Mouse (Mus musculus) stomach, embryonic 16.5 days (tissue): ENCODE measurements at regions not wholly inside any gene's neighbourhood (a gene's known extent, or its start where the extent isn't known, plus 50 kb on each side); places are given as distances from the start of the nearest gene placed in this dataset.

Experiments used
- ATAC-seq: fragments of 200-750 bp; cut with Nextera tagmentation; 2 replicates; pipeline ENCODE4 v1.8.0; 2017; ENCODE audit warnings: moderate number of reproducible peaks, moderate TSS enrichment; ENCODE audit not compliant: insufficient read depth, low FRiP score
- H3K27ac ChIP-seq: fragments of 300-500 bp; sonication (generic); 2 replicates; pipeline ENCODE4 v1.5.1; 2014; ENCODE audit warnings: low read length
- H3K27me3 ChIP-seq: fragments of 300-500 bp; sonication (generic); 2 replicates; pipeline ENCODE4 v1.6.1; 2014; ENCODE audit warnings: low read length, control low read depth, mixed read lengths; ENCODE audit not compliant: control insufficient read depth, insufficient read depth
- H3K36me3 ChIP-seq: fragments of 300-500 bp; sonication (generic); 2 replicates; pipeline ENCODE4 v1.6.1; 2014; ENCODE audit warnings: low read length; ENCODE audit not compliant: control insufficient read depth, insufficient read depth
- H3K4me1 ChIP-seq: fragments of 300-500 bp; sonication (generic); 2 replicates; pipeline ENCODE4 v1.6.1; 2014; ENCODE audit warnings: low read length, control low read depth, mixed read lengths; ENCODE audit not compliant: control insufficient read depth, insufficient read depth
- H3K4me2 ChIP-seq: fragments of 300-500 bp; sonication (generic); 2 replicates; pipeline ENCODE4 v1.6.1; 2014; ENCODE audit warnings: low read depth, low read length, mixed read lengths
- H3K4me3 ChIP-seq: fragments of 300-500 bp; sonication (generic); replicated peaks from 2 replicates; pipeline ENCODE4 v1.5.1; 2014; ENCODE audit warnings: mild to moderate bottlenecking, low read length
- H3K9ac ChIP-seq: fragments of 300-500 bp; sonication (generic); 2 replicates; pipeline ENCODE4 v1.6.1; 2014; ENCODE audit warnings: low read length
- H3K9me3 ChIP-seq: fragments of 300-500 bp; sonication (generic); replicated peaks from 2 replicates; pipeline ENCODE4 v1.6.1; 2016; ENCODE audit warnings: low read length, control low read depth; ENCODE audit not compliant: control insufficient read depth
- WGBS: fragments of 180-500 bp; shearing (Covaris S2); extraction: QIAGEN DNeasy Blood & Tissue Kit; methylation state at CpG from one replicate; pipeline ENCODE4 v1.1.7; 2014; 5-methylcytosine and 5-hydroxymethylcytosine counted together

DNA sequence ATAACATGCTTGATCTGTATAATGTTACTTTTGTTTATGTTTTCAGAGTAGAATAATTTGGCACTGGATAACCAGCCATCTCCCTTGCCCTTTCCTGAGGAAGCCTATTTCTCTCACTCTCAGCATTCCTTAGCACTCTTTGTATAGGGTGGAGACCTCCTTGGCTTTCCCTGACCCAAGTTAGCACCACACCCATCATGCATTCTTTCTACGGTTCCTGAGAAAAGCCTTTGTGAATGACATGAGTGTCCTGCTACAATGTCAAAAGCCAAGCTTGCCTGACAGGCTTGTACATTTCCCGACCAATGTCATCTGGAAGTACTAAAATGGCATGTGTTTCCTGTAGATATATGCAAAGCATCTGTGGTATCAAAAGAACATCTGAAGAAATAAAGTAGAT, 837.9 kb downstream of the Tmem132b start:
- Histone ChIP-seq H3K4me2 (no peak overlapping the region), H3K27ac (no peak overlapping the region)

DNA sequence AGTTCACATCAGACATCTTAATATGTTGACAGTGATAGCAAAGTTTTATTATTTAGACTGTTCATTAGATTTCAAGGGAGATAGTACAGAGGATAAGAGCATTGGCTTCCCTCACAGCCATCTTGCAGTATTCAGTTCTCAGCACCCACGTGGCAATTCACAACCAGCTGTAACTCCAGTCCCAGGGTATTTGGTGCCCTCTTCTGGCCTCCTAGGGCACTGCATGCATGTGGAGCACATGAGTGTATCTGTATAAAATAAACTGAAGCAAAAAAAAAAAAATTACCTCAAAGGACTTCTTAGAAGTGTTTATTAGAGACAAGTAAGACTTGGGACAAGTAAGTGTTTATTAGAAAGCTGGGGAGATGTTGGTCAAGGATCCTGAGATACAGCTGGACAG, 849.3 kb upstream of the Tmem132c start:
- Histone ChIP-seq H3K4me1 (no peaks in the 10 kb centered on the region), H3K4me2 (no peak overlapping the region), H3K9me3 (no peaks in the 10 kb centered on the region), H3K27ac (no peak overlapping the region), H3K4me3 (no peak overlapping the region), H3K9ac (no peak overlapping the region), H3K36me3 (no peaks in the 10 kb centered on the region), H3K27me3 (no peaks in the 10 kb centered on the region)
- 43% methylated on average over 1 of the region's 1 CpGs for WGBS
- ATAC-seq: no peak

More for the DNA sequence above, 837.9 kb downstream of the Tmem132b start:
- H3K36me3 ChIP-seq: no peaks in the 10 kb centered on the region
- no peak for ATAC-seq
- no peak overlapping the region for H3K4me3 ChIP-seq
- no peaks in the 10 kb centered on the region for H3K4me1 ChIP-seq
- no peaks in the 10 kb centered on the region for H3K27me3 ChIP-seq
- no peaks in the 10 kb centered on the region for H3K9me3 ChIP-seq
- 75% methylated on average over 2 of the region's 2 CpGs for WGBS
- no peak overlapping the region for H3K9ac ChIP-seq

DNA sequence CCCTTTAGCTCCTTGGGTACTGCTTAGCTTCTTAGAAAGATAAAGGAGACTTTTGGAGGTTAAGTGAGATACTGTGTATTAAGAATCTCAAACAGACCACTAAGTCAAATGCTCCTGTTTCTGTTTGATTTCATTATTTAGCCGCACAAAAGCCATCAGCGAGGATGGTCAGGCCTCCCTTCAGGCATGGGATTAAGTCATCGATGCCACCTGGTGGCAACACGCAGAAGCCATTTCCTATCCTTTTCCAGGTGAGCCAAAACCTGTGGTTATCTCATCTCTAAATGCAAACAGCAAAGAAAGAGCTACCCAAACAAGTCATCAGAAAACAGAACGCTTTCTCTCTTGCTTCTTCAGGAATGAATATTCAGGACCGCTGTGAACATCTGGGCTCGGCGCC, 846.3 kb upstream of the Tmem132c start:
- ATAC-seq: no peak
- Histone ChIP-seq H3K27me3 (no peaks in the 10 kb centered on the region), H3K9me3 (no peaks in the 10 kb centered on the region), H3K9ac (no peak overlapping the region), H3K4me3 (no peak overlapping the region), H3K4me2 (no peak overlapping the region), H3K36me3 (no peaks in the 10 kb centered on the region), H3K4me1 (no peaks in the 10 kb centered on the region), H3K27ac (no peak overlapping the region)
- WGBS: 41% methylated on average over 8 of the region's 8 CpGs

DNA sequence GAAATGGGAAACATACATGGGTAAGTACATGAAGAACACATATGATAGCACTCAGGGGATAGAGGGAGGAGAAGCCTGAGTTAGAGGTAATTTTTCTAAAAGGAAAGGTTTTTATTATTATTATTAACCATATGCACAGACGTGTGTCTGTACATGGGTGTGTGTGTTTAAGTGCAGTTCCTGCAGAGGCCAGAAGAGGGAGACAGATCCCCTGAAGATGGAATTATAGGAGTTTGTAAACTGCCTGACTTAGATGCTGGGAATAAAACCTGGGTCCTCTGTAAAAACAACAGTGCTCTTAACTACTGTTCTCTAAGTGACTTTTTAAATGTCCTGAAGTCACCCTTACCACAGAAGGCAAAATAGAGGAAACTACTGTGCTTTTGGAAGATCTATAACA, 809.9 kb upstream of the Tmem132c start:
- no peak overlapping the region for H3K9ac ChIP-seq
- no peak overlapping the region for H3K4me2 ChIP-seq
- no peaks in the 10 kb centered on the region for H3K27me3 ChIP-seq
- no peaks in the 10 kb centered on the region; the same call in 1 of the 2 replicates for H3K9me3 ChIP-seq
- H3K4me3 ChIP-seq: no peak overlapping the region
- H3K4me1 ChIP-seq: no peaks in the 10 kb centered on the region
- no peak for ATAC-seq
- H3K36me3 ChIP-seq: no peaks in the 10 kb centered on the region
- no peak overlapping the region for H3K27ac ChIP-seq
- WGBS: 86% methylated on average over 1 of the region's 1 CpGs

DNA sequence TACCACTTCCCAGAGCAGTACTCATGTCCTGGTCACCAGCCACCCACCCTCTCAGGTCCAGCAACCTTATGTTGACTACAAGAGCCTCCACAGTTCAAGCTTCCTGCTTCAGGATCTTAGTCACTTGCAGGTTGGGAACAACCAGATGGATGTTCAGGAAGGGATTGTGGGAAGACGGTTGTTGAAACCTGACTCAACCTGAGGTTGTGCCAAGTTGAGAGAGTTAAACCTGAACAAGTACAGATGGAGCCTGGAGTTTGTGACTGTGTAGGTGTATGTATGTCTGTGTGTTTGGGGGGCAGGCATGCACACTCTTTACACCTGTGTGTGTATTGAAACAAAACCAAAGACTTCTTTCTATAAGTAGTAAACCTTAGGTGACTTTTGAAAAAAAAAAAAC, 802.9 kb upstream of the Tmem132c start:
- Histone ChIP-seq H3K27ac (no peak overlapping the region), H3K4me2 (no peak overlapping the region), H3K9me3 (no peaks in the 10 kb centered on the region), H3K27me3 (no peaks in the 10 kb centered on the region), H3K4me1 (no peaks in the 10 kb centered on the region), H3K9ac (no peak overlapping the region), H3K4me3 (no peak overlapping the region), H3K36me3 (no peaks in the 10 kb centered on the region)
- 87% methylated on average over 1 of the region's 1 CpGs for WGBS
- ATAC-seq: no peak

DNA sequence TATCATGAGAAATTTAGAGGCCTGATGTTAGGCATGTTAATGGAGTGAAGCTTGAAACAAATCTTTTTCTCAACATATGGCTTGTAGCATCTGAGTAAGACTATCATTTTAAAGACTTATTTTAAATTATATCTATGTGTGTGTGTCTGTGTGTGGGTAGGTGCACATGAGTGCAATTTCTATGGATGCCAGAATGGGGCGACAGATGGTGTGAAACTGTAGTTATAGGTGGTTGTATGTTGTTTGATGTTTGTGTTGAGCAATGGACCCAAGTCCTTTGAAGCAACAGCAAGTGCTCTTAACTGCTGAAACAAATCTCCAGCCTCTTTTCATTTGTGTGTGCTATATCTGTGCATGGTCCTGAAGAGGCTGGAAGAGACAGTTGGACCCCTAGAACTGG, 801.1 kb upstream of the Tmem132c start:
- WGBS: 70% methylated on average over 1 of the region's 1 CpGs
- Histone ChIP-seq H3K4me1 (no peaks in the 10 kb centered on the region), H3K9ac (no peak overlapping the region), H3K4me3 (no peak overlapping the region), H3K27ac (no peak overlapping the region), H3K27me3 (no peaks in the 10 kb centered on the region), H3K9me3 (no peaks in the 10 kb centered on the region), H3K4me2 (no peak overlapping the region), H3K36me3 (no peaks in the 10 kb centered on the region)
- no peak for ATAC-seq

DNA sequence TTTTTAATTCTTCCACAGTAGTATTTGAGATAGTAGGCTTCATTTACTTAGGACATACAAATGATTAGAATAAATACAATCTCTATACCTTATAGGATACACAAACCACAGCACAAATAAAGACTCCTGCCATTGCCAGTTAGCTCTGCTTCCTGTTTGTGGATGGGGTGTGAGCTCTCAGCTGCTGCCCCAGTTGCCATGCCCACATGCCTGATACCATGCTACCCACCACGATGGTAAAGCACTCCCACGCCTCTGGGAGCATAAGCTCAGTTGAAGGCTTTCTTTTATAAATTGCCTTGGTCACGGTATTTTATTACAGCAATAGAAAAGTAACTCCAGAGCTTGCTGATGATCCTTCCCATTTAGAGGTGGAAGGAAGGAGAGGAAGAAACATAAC, 765.8 kb upstream of the Tmem132c start:
- no peak overlapping the region for H3K4me2 ChIP-seq
- no peak for ATAC-seq
- H3K36me3 ChIP-seq: no peaks in the 10 kb centered on the region
- H3K27ac ChIP-seq: no peak overlapping the region
- no peaks in the 10 kb centered on the region for H3K4me1 ChIP-seq
- H3K9ac ChIP-seq: no peak overlapping the region
- H3K27me3 ChIP-seq: no peaks in the 10 kb centered on the region
- H3K4me3 ChIP-seq: no peak overlapping the region
- H3K9me3 ChIP-seq: no peaks in the 10 kb centered on the region
- 68% methylated on average over 3 of the region's 3 CpGs for WGBS

DNA sequence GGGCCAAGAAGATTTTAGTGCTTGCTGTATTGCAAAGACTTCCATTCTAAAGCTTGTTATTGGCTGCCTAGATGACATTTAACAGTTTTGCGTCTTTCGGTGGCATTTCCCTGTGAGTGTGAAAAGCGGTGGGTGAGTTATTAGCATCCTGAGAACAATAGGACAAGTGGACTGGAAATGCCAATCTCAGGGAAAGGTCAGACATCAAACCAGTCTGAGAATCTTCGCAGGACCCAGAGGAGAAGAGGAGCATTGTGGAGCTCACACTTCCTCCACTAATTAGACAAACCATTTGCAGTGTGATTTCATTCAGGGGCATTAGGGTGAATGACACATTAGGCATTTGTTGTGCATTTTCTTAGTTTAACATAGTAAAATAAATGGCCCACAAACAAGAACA, 719.5 kb upstream of the Tmem132c start:
- ATAC-seq: no peak
- no peak overlapping the region for H3K9ac ChIP-seq
- no peaks in the 10 kb centered on the region for H3K9me3 ChIP-seq
- H3K4me2 ChIP-seq: no peak overlapping the region
- no peaks in the 10 kb centered on the region for H3K27me3 ChIP-seq
- WGBS: 77% methylated on average over 4 of the region's 4 CpGs
- no peak overlapping the region for H3K4me3 ChIP-seq
- no peaks in the 10 kb centered on the region for H3K36me3 ChIP-seq
- no peak overlapping the region for H3K27ac ChIP-seq
- H3K4me1 ChIP-seq: no peaks in the 10 kb centered on the region

DNA sequence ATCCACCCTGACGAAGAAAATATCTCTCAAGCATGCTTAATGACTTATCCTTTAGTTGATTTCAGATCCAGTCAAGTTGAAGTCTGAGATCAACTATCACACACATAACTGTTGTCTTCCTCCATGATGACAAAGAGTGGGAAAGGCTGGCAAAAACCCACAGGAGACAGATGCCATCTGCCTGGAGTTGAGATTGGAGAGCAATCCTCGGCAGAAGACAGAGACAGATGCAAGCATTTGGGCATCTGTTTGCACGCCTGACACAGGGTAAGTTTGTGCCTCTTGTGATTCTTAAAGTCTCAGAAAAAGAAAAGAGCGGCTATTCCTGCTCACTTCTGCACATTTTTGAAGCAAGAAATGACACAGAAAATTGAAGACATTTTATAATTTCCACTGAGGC, 715.7 kb upstream of the Tmem132c start:
- Histone ChIP-seq H3K36me3 (no peaks in the 10 kb centered on the region), H3K9me3 (no peaks in the 10 kb centered on the region), H3K27me3 (no peaks in the 10 kb centered on the region), H3K4me2 (no peak overlapping the region), H3K27ac (no peak overlapping the region), H3K9ac (no peak overlapping the region), H3K4me3 (no peak overlapping the region), H3K4me1 (no peaks in the 10 kb centered on the region)
- ATAC-seq: no peak
- 78% methylated on average over 4 of the region's 4 CpGs for WGBS
